Mouse (Mus musculus): ENCODE results near the gene Ccl11.

Gene Ccl11

GRCm38 (mm10) chr11:82057646-82058045 lies at the start of gene Ccl11:
Gene Ccl11, plus strand, starts transcription at chr11:82057823.
- in situ Hi-C loops (cut with MseI, MboI) = no loop called here

- in situ Hi-C loops (cut with MseI, MboI) = no loop called here
These were observed 47.5 kb upstream of the Ccl11 start for GRCm38 (mm10) chr11:82010115-82010514.

- in situ Hi-C loops (cut with MseI, MboI) = no loop called here
These were observed 46.0 kb upstream of the Ccl11 start for GRCm38 (mm10) chr11:82011411-82012193.

- in situ Hi-C loops (cut with MseI, MboI) = no loop called here
These were observed 43.9 kb upstream of the Ccl11 start for GRCm38 (mm10) chr11:82013756-82014155.

GRCm38 (mm10) chr11:82015066-82015465 lies 42.6 kb upstream of the Ccl11 start:
- in situ Hi-C loops (cut with MseI, MboI) = no loop called here

- in situ Hi-C loops (cut with MseI, MboI) = no loop called here
These were observed 41.3 kb upstream of the Ccl11 start for GRCm38 (mm10) chr11:82016181-82016780.

GRCm38 (mm10) chr11:82019389-82019788 lies 38.2 kb upstream of the Ccl11 start:
- in situ Hi-C loops (cut with MseI, MboI) = no loop called here

- in situ Hi-C loops (cut with MseI, MboI) = no loop called here
These were observed 37.8 kb upstream of the Ccl11 start for GRCm38 (mm10) chr11:82019793-82020192.

- in situ Hi-C loops (cut with MseI, MboI) = no loop called here
These were observed 36.2 kb upstream of the Ccl11 start for GRCm38 (mm10) chr11:82021406-82021805.

- in situ Hi-C loops (cut with MseI, MboI) = no loop called here
These were observed 35.0 kb upstream of the Ccl11 start for GRCm38 (mm10) chr11:82022504-82023056.

- in situ Hi-C loops (cut with MseI, MboI) = no loop called here
These were observed 33.9 kb upstream of the Ccl11 start for GRCm38 (mm10) chr11:82023769-82024168.

- in situ Hi-C loops (cut with MseI, MboI) = no loop called here
These were observed 27.5 kb upstream of the Ccl11 start for GRCm38 (mm10) chr11:82030171-82030570.

GRCm38 (mm10) chr11:82032136-82032535 lies 25.5 kb upstream of the Ccl11 start:
- in situ Hi-C loops (cut with MseI, MboI) = no loop called here

GRCm38 (mm10) chr11:82032678-82033344 lies 24.8 kb upstream of the Ccl11 start:
- in situ Hi-C loops (cut with MseI, MboI) = no loop called here

- in situ Hi-C loops (cut with MseI, MboI) = no loop called here
These were observed 23.2 kb upstream of the Ccl11 start for GRCm38 (mm10) chr11:82034446-82034845.

- in situ Hi-C loops (cut with MseI, MboI) = no loop called here
These were observed 22.3 kb upstream of the Ccl11 start, which contains the start of gene Ccl2 for GRCm38 (mm10) chr11:82035356-82035755. Gene Ccl2, plus strand, starts transcription at chr11:82035571.

- in situ Hi-C loops (cut with MseI, MboI) = no loop called here
These were observed 21.8 kb upstream of the Ccl11 start for GRCm38 (mm10) chr11:82035857-82036256.

- in situ Hi-C loops (cut with MseI, MboI) = no loop called here
These were observed 19.1 kb upstream of the Ccl11 start, which contains the start of gene Gm17268 for GRCm38 (mm10) chr11:82038535-82038934. Gene Gm17268, minus strand, starts transcription at chr11:82038562.

GRCm38 (mm10) chr11:82039132-82039660 lies 18.4 kb upstream of the Ccl11 start:
- in situ Hi-C loops (cut with MseI, MboI) = no loop called here

- in situ Hi-C loops (cut with MseI, MboI) = no loop called here
These were observed 15.9 kb upstream of the Ccl11 start for GRCm38 (mm10) chr11:82041671-82042080.

- in situ Hi-C loops (cut with MseI, MboI) = loop anchor here (5.0 kb wide), 2 partner anchors 48 to 132 kb away; no protein-coding TSS in a partner anchor
These were observed 12.2 kb upstream of the Ccl11 start, which contains the start of gene Ccl7 for GRCm38 (mm10) chr11:82045471-82045870. Gene Ccl7, plus strand, starts transcription at chr11:82045712.
